Mouse (Mus musculus): Measurements from ENCODE around the gene Grik3.

- TF ChIP-seq CTCF (IDR thresholded peaks at IDR 0.05; ENCODE audit: extremely low read depth, insufficient read depth, low read length) (no peak), POLR2A (IDR thresholded peaks at IDR 0.05; ENCODE audit: extremely low read depth, insufficient read depth, low read length) (no peak)
Measured at GRCm38 (mm10) chr4:125493124-125493523, 2.6 kb downstream of the Grik3 start.

All from cortical plate, adult 2 months (tissue).